Mouse (Mus musculus) ES-E14 (cell line): ENCODE measurements at regions not wholly inside any gene's neighbourhood (a gene's known extent, or its start where the extent isn't known, plus 50 kb on each side); places are given as distances from the start of the nearest gene placed in this dataset.

Source experiments
- DNase-seq: peaks from one replicate; pipeline ENCODE4 v3.0.0-alpha.2; 2013; ENCODE audit warnings: low read depth, low spot score
- H3K27ac ChIP-seq: 2 replicates; pipeline ENCODE4 v1.5.1; 2012; ENCODE audit warnings: low read depth, mild to moderate bottlenecking, low read length, moderate library complexity, mixed read lengths; ENCODE audit not compliant: poor library complexity, insufficient read depth, severe bottlenecking
- H3K36me3 ChIP-seq: 2 replicates; pipeline ENCODE4 v1.6.1; 2012; ENCODE audit warnings: mild to moderate bottlenecking, low read length, moderate library complexity, mixed read lengths; ENCODE audit not compliant: control insufficient read depth, poor library complexity, insufficient read depth, severe bottlenecking
- H3K4me1 ChIP-seq, 2 experiments: fragments of 150-350 bp in 1 of 2; sonication (generic) in 1 of 2; 2 replicates each; pipeline ENCODE4 v1.6.1; 2012; ENCODE audit warnings: low read length in 2 of 2, mild to moderate bottlenecking in 1 of 2, mixed read lengths in 1 of 2; ENCODE audit not compliant: control insufficient read depth in 2 of 2, insufficient read depth in 2 of 2, poor library complexity in 1 of 2
- H3K4me3 ChIP-seq, 2 experiments: fragments of 150-350 bp in 1 of 2; sonication (generic) in 1 of 2; 2 replicates each; pipeline ENCODE4 v1.5.1; 2012; ENCODE audit warnings: low read length in 2 of 2, low read depth in 1 of 2, mild to moderate bottlenecking in 1 of 2, mixed read lengths in 1 of 2; ENCODE audit not compliant: insufficient read depth in 1 of 2, poor library complexity in 1 of 2, severe bottlenecking in 1 of 2
- H3K9ac ChIP-seq: 2 replicates; pipeline ENCODE4 v1.6.1; 2012; ENCODE audit warnings: low read depth, mild to moderate bottlenecking, low read length, mixed read lengths; ENCODE audit not compliant: poor library complexity, insufficient read depth, severe bottlenecking
- H3K9me3 ChIP-seq: fragments of 150-350 bp; sonication (generic); 2 replicates; pipeline ENCODE4 v1.6.1; 2012; ENCODE audit warnings: low read depth, mild to moderate bottlenecking, low read length; ENCODE audit not compliant: control insufficient read depth, insufficient read depth
- CHD2 ChIP-seq: IDR thresholded peaks from 2 replicates; pipeline ENCODE4 v1.6.1; 2014; ENCODE audit warnings: mild to moderate bottlenecking, low read depth, low read length, inconsistent platforms
- HCFC1 ChIP-seq: IDR thresholded peaks from 2 replicates; pipeline ENCODE4 v1.6.1; 2012; ENCODE audit warnings: low read length, inconsistent platforms, borderline replicate concordance; ENCODE audit not compliant: insufficient read depth
- MAFK ChIP-seq: IDR thresholded peaks from 2 replicates; pipeline ENCODE4 v1.6.1; 2014; ENCODE audit warnings: mild to moderate bottlenecking, low read depth, low read length, inconsistent platforms; ENCODE audit not compliant: insufficient read depth
- ZC3H11A ChIP-seq: IDR thresholded peaks from 2 replicates; pipeline ENCODE4 v1.6.1; 2012; ENCODE audit warnings: low read depth, mild to moderate bottlenecking, inconsistent platforms, low read length, borderline replicate concordance
- ZNF384 ChIP-seq: IDR thresholded peaks from 2 replicates; pipeline ENCODE4 v1.6.1; 2012; ENCODE audit warnings: low read depth, low read length, inconsistent platforms
- in situ Hi-C, 2 experiments: fragments of 600-800 bp; cut with MboI; formaldehyde crosslinking; loops; one replicate each; pipeline ENCODE4 v1.15.1; 2025; ENCODE audit warnings: low sequenced_read_pairs in 2 of 2, inconsistent platforms in 1 of 2; ENCODE audit not compliant: unreplicated experiment in 2 of 2

- TF ChIP-seq HCFC1: no peak
- no peak for TF ChIP-seq ZC3H11A
- TF ChIP-seq ZNF384: no peak
- TF ChIP-seq MAFK: no peak
- TF ChIP-seq CHD2: no peak
- in situ Hi-C loops: no loop called here
- no peak overlapping the region for H3K9ac ChIP-seq
- no peak overlapping the region for H3K4me3 ChIP-seq
- DNase-seq: no peak
- no peak overlapping the region for H3K27ac ChIP-seq
- H3K9me3 ChIP-seq: no peaks in the 10 kb centered on the region
- H3K4me1 ChIP-seq: no peaks in the 10 kb centered on the region
- no peaks in the 10 kb centered on the region for H3K36me3 ChIP-seq
Measured at GRCm38 (mm10) chr2:63706643-63707042, 391.2 kb downstream of the Fign start.

GRCm38 (mm10) chr2:63706183-63706582, 391.7 kb downstream of the Fign start:
- no peak for DNase-seq
- TF ChIP-seq ZNF384: no peak
- TF ChIP-seq ZC3H11A: no peak
- no peak for TF ChIP-seq HCFC1
- TF ChIP-seq MAFK: no peak
- TF ChIP-seq CHD2: no peak
- Histone ChIP-seq H3K4me3 (no peak overlapping the region), H3K36me3 (no peaks in the 10 kb centered on the region), H3K9me3 (no peaks in the 10 kb centered on the region), H3K9ac (no peak overlapping the region), H3K27ac (no peak overlapping the region), H3K4me1 (no peaks in the 10 kb centered on the region)
- in situ Hi-C loops: no loop called here

- H3K9ac ChIP-seq: peak overlapping the region; percentile 4; the same call in 1 of the 2 replicates
Measured at GRCm38 (mm10) chr2:63702333-63703096, 395.3 kb downstream of the Fign start.

GRCm38 (mm10) chr2:63701861-63702260, 396.0 kb downstream of the Fign start:
- in situ Hi-C loops: no loop called here
- H3K9me3 ChIP-seq: no peaks in the 10 kb centered on the region
- H3K36me3 ChIP-seq: no peaks in the 10 kb centered on the region
- H3K27ac ChIP-seq: no peak overlapping the region
- H3K9ac ChIP-seq: no peak overlapping the region
- H3K4me1 ChIP-seq: no peaks in the 10 kb centered on the region
- no peak for TF ChIP-seq MAFK
- no peak for TF ChIP-seq ZNF384
- TF ChIP-seq ZC3H11A: no peak
- TF ChIP-seq HCFC1: no peak
- no peak for TF ChIP-seq CHD2
- no peak for DNase-seq
- H3K4me3 ChIP-seq: peak overlapping the region; percentile 22 to 36; a peak in 3 of 4 replicates

More at GRCm38 (mm10) chr2:63702333-63703096, 395.3 kb downstream of the Fign start:
- Histone ChIP-seq H3K4me1 (no peaks in the 10 kb centered on the region), H3K4me3 (peak overlapping the region; percentile 22 to 36), H3K36me3 (no peaks in the 10 kb centered on the region), H3K27ac (no peak overlapping the region), H3K9me3 (no peaks in the 10 kb centered on the region)
- no peak for TF ChIP-seq HCFC1
- no peak for TF ChIP-seq ZNF384
- no peak for TF ChIP-seq CHD2
- DNase-seq: peak; percentile 27
- in situ Hi-C loops: no loop called here

GRCm38 (mm10) chr2:63700255-63700654, 397.6 kb downstream of the Fign start:
- Histone ChIP-seq H3K36me3 (no peaks in the 10 kb centered on the region), H3K4me3 (no peak overlapping the region), H3K27ac (no peak overlapping the region), H3K4me1 (no peaks in the 10 kb centered on the region), H3K9ac (no peak overlapping the region), H3K9me3 (no peaks in the 10 kb centered on the region)
- peak; percentile 33 for DNase-seq
- in situ Hi-C loops: no loop called here
- TF ChIP-seq CHD2: no peak
- 0 out of 2 replicates have a peak, but pooled peaks have one; percentile 26 for TF ChIP-seq ZC3H11A
